Mouse (Mus musculus) forebrain, embryonic 12.5 days (tissue): ENCODE results near the gene Duxf3. TPM values are rescaled to one million over a fixed set of nuclear protein-coding genes. Genes with fewer than 3 reads are reported as not detected.

ENCODE experiments used
- ATAC-seq: fragments of 200-750 bp; cut with Nextera tagmentation; 2 replicates; pipeline ENCODE4 v1.8.0; 2017; ENCODE audit warnings: moderate TSS enrichment; ENCODE audit not compliant: low FRiP score
- H3K27ac ChIP-seq: fragments of 300-500 bp; sonication (generic); 2 replicates; pipeline ENCODE4 v1.5.1; 2016; ENCODE audit warnings: mild to moderate bottlenecking
- H3K27me3 ChIP-seq: fragments of 300-500 bp; sonication (generic); 2 replicates; pipeline ENCODE4 v1.6.1; 2016; ENCODE audit warnings: mild to moderate bottlenecking
- H3K36me3 ChIP-seq: fragments of 300-500 bp; sonication (generic); replicated peaks from 2 replicates; pipeline ENCODE4 v1.6.1; 2016; ENCODE audit warnings: mild to moderate bottlenecking
- H3K4me1 ChIP-seq: fragments of 300-500 bp; sonication (generic); 2 replicates; pipeline ENCODE4 v1.6.1; 2016
- H3K4me2 ChIP-seq: fragments of 300-500 bp; sonication (generic); 2 replicates; pipeline ENCODE4 v1.6.1; 2016; ENCODE audit warnings: mild to moderate bottlenecking, moderate library complexity
- H3K4me3 ChIP-seq: fragments of 300-500 bp; sonication (generic); replicated peaks from 2 replicates; pipeline ENCODE4 v1.5.1; 2016; ENCODE audit warnings: mild to moderate bottlenecking
- H3K9ac ChIP-seq: fragments of 300-500 bp; sonication (generic); 2 replicates; pipeline ENCODE4 v1.6.1; 2016; ENCODE audit warnings: mild to moderate bottlenecking
- H3K9me3 ChIP-seq: fragments of 300-500 bp; sonication (generic); 2 replicates; pipeline ENCODE4 v1.6.1; 2016
- WGBS: fragments of 180-500 bp; shearing (Covaris S2); methylation state at CpG from one replicate; pipeline ENCODE4 v1.1.7; 2016; 5-methylcytosine and 5-hydroxymethylcytosine counted together
- polyA plus RNA-seq: library from polyadenylated mRNA; unstranded; fragments of >200 nt; fragmentation: Nextera tagmentation; extraction: Ambion mirVana; gene quantifications from 2 replicates; pipeline ENCODE4 v1.2.1, GENCODE M21; 2016

The Duxf3 gene
- polyA plus RNA-seq, 1 experiment from 2014 or later, result not detected

- Histone ChIP-seq H3K4me2 (no peak overlapping the region), H3K27me3 (no peaks in the 10 kb centered on the region), H3K36me3 (no peaks in the 10 kb centered on the region), H3K4me1 (no peaks in the 10 kb centered on the region), H3K4me3 (no peak overlapping the region), H3K27ac (no peak overlapping the region), H3K9ac (no peak overlapping the region), H3K9me3 (0 out of 2 replicates have a peak, but pooled peaks cover 2% of the 10 kb centered on the region)
- WGBS, result 80% methylated on average over 5 of the region's 5 CpGs
- ATAC-seq, result no peak
Measured at GRCm38 (mm10) chr10:58214934-58215333, 17.5 kb downstream of the Duxf3 start.

GRCm38 (mm10) chr10:58214497-58214896 lies 18.0 kb downstream of the Duxf3 start:
- H3K4me2 ChIP-seq, result no peak overlapping the region
- no peak overlapping the region for H3K27ac ChIP-seq
- no peaks in the 10 kb centered on the region for H3K36me3 ChIP-seq
- H3K27me3 ChIP-seq, result no peaks in the 10 kb centered on the region
- no peaks in the 10 kb centered on the region for H3K4me1 ChIP-seq
- ATAC-seq, result no peak
- no peak overlapping the region for H3K9ac ChIP-seq
- H3K4me3 ChIP-seq, result no peak overlapping the region
- 0 out of 2 replicates have a peak, but pooled peaks cover 2% of the 10 kb centered on the region for H3K9me3 ChIP-seq

- no peak overlapping the region for H3K4me2 ChIP-seq
- WGBS, result 76% methylated on average over 7 of the region's 7 CpGs
- H3K9me3 ChIP-seq, result 0 out of 2 replicates have a peak, but pooled peaks cover 2% of the 10 kb centered on the region
- no peak overlapping the region for H3K27ac ChIP-seq
- H3K9ac ChIP-seq, result no peak overlapping the region
- no peaks in the 10 kb centered on the region for H3K4me1 ChIP-seq
- H3K36me3 ChIP-seq, result no peaks in the 10 kb centered on the region
- no peak overlapping the region for H3K4me3 ChIP-seq
- ATAC-seq, result no peak
- no peaks in the 10 kb centered on the region for H3K27me3 ChIP-seq
Measured at GRCm38 (mm10) chr10:58212230-58212629, 20.2 kb downstream of the Duxf3 start.

- no peaks in the 10 kb centered on the region for H3K4me1 ChIP-seq
- no peaks in the 10 kb centered on the region for H3K27me3 ChIP-seq
- H3K9me3 ChIP-seq, result 0 out of 2 replicates have a peak, but pooled peaks cover 2% of the 10 kb centered on the region
- no peak overlapping the region for H3K27ac ChIP-seq
- H3K4me2 ChIP-seq, result no peak overlapping the region
- H3K9ac ChIP-seq, result no peak overlapping the region
- ATAC-seq, result no peak
- 88% methylated on average over 2 of the region's 2 CpGs for WGBS
- no peaks in the 10 kb centered on the region for H3K36me3 ChIP-seq
- H3K4me3 ChIP-seq, result no peak overlapping the region
Measured at GRCm38 (mm10) chr10:58211213-58211612, 21.3 kb downstream of the Duxf3 start.

GRCm38 (mm10) chr10:58210514-58210913 lies 22.0 kb downstream of the Duxf3 start:
- Histone ChIP-seq H3K4me1 (no peaks in the 10 kb centered on the region), H3K4me2 (no peak overlapping the region), H3K27ac (no peak overlapping the region), H3K4me3 (no peak overlapping the region), H3K27me3 (no peaks in the 10 kb centered on the region), H3K36me3 (no peaks in the 10 kb centered on the region), H3K9ac (no peak overlapping the region), H3K9me3 (peaks cover 6% of the 10 kb centered on the region; the same call in 1 of the 2 replicates)
- 70% methylated on average over 1 of the region's 1 CpGs for WGBS
- ATAC-seq, result no peak

- Histone ChIP-seq H3K9me3 (peaks cover 5% of the 10 kb centered on the region; the same call in 1 of the 2 replicates), H3K27me3 (no peaks in the 10 kb centered on the region), H3K27ac (no peak overlapping the region), H3K36me3 (no peaks in the 10 kb centered on the region), H3K4me2 (no peak overlapping the region), H3K4me1 (no peaks in the 10 kb centered on the region), H3K9ac (no peak overlapping the region), H3K4me3 (no peak overlapping the region)
- 77% methylated on average over 2 of the region's 2 CpGs for WGBS
- ATAC-seq, result no peak
Measured at GRCm38 (mm10) chr10:58209710-58210467, 22.6 kb downstream of the Duxf3 start.

- ATAC-seq, result no peak
Measured at GRCm38 (mm10) chr10:58206639-58207404, 25.7 kb downstream of the Duxf3 start.

DNA sequence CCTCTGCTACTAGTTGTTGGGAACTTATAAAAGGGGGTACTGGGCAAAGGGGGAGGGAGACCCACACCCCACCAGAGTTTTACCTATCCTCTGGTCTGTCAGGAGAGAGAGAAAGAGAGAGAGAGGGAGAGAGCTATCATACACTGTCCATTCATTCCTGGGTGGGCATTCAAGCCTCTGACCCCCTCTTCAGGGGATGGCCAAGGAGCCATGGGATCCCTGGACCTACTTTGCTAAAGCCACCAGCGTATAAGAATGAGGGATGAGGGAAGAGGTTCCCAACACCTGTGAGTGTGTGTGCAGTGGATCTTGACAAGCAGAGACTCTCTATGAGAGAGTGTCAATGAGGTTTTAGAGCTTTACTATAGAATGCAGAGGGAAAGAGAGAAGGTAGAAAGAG lies 26.5 kb downstream of the Duxf3 start:
- Histone ChIP-seq H3K9ac (no peak overlapping the region), H3K9me3 (peaks cover 5% of the 10 kb centered on the region; the same call in 1 of the 2 replicates), H3K4me1 (no peaks in the 10 kb centered on the region), H3K4me2 (no peak overlapping the region), H3K27ac (no peak overlapping the region), H3K4me3 (no peak overlapping the region), H3K27me3 (no peaks in the 10 kb centered on the region), H3K36me3 (no peaks in the 10 kb centered on the region)
- WGBS, result 40% methylated on average over 1 of the region's 1 CpGs
- no peak for ATAC-seq

More at GRCm38 (mm10) chr10:58206639-58207404, 25.7 kb downstream of the Duxf3 start:
- H3K4me3 ChIP-seq, result no peak overlapping the region
- H3K4me1 ChIP-seq, result no peaks in the 10 kb centered on the region
- no peak overlapping the region for H3K27ac ChIP-seq
- H3K9me3 ChIP-seq, result peaks cover 5% of the 10 kb centered on the region; the same call in 1 of the 2 replicates
- H3K27me3 ChIP-seq, result no peaks in the 10 kb centered on the region
- no peak overlapping the region for H3K9ac ChIP-seq
- 85% methylated on average over 4 of the region's 4 CpGs for WGBS
- no peaks in the 10 kb centered on the region for H3K36me3 ChIP-seq
- no peak overlapping the region for H3K4me2 ChIP-seq

Other genes starting within 250 kb of the Duxf3 start
- not detected in 2 replicates for gene AW822073, start 7.7 kb downstream of the Duxf3 start, polyA plus RNA-seq
- not detected in 2 replicates for gene Gm4981, start 4.0 kb upstream of the Duxf3 start, polyA plus RNA-seq
- gene Gcc2, start 22.8 kb upstream of the Duxf3 start, polyA plus RNA-seq, result 61.5 and 62.7 TPM in 2 replicates
- 85.0 and 89.3 TPM in 2 replicates for gene Lims1, start 90.8 kb upstream of the Duxf3 start, polyA plus RNA-seq
- 33.5 and 33.6 TPM in 2 replicates for gene Ranbp2, start 214.2 kb upstream of the Duxf3 start, polyA plus RNA-seq